Mouse (Mus musculus) urinary bladder, postnatal 14 days (tissue): ENCODE data around the gene Ctnna2.

Experiments used
- DNase-seq: peaks from one replicate; pipeline ENCODE4 v3.0.0; 2021; ENCODE audit warnings: low spot score

Ctnna2 gene

DNA sequence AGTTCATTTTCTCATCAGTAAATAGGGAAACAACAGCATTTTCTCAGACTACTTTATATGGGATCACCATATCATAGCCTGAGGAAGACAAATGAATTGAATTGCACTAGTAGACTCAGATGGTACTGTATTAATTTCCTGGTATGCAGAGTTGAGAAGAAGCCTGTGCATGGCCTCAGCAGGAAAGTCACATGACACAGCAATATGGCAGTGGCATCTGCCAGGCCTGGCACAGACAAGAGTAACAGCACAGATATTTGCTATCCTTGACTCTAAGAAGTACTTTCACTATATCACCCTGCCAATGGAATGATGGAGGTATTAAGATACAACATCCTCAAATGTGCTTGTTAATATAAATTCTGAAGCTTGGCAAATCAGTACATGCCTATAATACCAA, 553.8 kb downstream of the Ctnna2 start:
- no peak for DNase-seq

DNA sequence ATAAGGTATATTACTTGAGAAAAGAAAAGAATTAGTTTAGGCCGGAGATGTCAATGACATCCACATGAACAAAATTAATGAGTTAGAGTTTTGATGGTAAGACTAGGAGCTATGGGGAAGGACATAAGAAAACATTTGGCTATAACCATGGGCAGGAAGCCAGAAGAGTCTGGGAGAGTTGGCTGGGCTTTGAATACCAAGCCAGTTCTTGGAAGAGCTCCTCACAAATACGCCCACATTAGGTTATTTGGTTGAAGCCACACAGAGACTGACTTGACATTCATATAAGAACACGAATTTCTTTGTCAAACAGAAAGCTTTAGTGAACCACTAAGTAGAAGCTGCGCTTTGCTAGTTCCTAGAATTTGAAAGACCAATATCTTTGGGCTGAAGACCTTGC, 554.7 kb downstream of the Ctnna2 start:
- no peak for DNase-seq

DNA sequence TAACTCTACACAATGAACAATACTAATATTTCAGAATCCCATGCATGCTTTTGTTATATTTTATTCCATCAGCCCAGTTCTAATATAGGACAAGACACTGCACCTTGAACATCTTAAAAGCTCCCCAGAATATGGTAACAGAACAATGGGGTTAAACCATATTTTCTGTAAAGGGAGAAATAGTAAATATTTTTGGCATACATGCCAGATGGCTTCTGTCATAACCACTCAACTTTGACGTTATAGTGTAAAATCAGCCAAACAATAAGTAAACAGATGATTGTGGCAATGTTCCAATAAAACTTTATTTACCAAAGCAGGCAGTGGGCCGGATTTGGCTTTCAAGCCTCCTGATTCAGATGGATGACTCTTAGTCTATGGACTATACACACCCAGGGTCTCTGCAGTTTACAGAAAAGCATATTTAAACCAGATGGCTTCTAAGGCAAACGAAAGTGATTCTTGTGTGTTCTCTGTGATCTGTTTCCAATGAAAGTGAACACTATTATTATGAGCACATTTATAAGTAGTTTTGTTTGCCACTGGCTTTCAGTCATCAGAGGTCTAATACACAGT, 557.8 kb downstream of the Ctnna2 start:
- DNase-seq, result no peak

DNA sequence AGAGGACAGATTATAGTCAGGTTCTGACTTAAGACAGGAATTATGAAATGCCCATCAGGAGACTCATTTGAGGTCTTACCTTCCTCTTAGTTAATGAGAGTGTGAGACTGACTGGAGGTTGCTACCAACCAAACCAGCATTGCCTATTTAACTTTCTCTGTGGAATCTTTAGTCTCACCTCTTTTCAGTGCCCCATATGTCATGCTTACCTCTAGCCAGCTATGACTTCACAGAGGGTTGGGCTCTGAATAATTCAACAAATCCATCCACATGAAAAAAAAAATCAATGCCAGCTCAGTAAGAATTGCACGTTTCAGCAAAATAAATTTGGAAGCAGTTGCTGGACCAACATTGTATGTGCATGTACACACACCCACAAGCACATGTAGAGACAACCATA, 562.5 kb downstream of the Ctnna2 start:
- no peak for DNase-seq

GRCm38 (mm10) chr6:77413530-77413929, 566.0 kb downstream of the Ctnna2 start:
- DNase-seq, result no peak

DNA sequence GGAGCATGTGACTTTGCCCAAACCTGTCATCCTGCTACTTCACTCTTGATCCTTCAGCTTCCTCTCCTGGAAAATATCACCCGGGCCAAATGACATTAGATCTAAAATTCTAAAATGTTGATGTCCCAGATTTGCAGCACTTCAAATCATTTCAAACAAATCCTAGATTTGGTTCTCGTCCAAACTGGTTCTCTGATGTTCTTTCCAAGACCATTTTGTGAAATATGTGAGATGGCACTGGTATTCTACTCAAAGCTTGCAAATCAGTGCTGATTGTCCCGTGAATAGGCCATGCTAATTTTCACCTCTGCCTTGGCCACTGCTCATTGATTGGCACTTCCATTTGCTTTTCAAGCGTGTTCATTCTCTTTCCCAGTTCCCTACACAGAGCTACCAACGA, 571.0 kb downstream of the Ctnna2 start:
- no peak for DNase-seq

DNA sequence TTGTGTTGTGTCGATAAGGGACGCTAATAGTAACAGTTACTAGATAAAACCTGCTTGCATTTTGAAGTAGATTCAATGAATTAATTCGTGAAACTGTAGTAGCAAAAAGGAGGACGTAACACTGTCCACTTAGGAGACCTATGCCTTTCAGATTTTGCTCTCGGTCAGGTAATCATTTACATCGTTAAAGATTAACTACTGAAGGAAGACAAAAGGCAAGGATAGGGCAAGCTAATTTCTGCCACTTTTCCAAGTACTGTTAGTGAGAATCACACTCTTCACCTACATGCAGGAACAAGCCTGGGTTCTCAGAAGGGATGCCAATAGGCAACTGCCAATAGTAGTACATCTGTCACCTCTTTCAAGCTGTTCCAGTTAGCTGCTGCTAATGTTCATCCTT, 578.7 kb downstream of the Ctnna2 start:
- DNase-seq, result no peak

DNA sequence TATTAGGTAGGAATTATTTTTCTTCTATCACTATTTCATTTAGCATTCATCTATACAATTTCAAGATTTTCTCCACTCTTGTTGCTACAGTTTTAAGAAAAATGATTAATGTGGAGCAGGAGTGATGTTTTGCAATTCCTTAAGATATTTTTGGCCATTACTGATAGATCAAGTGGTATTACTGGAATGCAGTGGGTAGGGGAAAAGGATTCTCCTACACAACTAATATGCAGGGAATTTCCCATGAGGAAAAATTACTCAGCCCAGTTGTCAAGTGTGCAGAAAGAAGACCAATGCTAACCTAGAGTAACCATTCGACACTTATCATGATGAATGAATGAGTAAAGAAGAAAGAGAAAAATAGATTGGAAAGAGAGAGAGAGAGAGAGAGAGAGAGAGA, 587.8 kb downstream of the Ctnna2 start:
- DNase-seq, result no peak

DNA sequence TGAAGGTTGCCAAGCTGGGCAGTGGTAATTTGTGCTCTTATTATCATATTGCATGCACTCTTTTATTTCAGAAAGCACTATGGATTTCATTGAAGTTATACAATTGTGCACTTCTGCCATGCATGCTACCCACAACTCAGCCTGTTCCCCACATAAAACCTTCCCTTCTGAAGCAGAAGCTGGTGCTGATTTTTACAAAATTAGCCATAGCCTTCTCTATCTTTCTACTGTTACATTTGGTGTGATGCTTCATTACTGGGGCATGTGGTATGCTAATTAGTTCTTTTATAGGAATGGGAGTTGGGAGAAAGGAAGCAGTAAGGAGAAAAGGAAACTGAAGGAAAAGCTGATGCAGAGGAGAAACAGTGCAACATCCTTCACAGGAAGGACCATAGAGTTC, 598.2 kb downstream of the Ctnna2 start:
- no peak for DNase-seq

DNA sequence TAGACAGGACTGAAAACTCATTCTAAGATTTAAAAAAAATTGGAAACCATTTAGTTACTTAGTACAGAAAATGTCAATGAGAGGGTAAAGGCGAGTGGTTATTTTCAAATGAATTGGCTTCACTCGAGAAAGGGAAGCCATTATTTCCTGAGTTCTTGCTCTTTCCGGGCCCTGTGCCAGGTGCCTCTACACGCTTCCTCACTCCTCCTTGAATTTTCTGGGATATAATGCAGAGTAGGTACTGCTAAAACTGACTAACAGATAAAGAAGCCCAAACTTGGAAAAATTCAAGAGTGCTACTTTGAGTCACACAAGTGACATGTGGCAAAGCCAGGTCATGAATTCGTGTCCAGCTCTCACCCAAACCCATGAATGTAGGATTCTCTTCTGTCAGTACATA, 606.4 kb downstream of the Ctnna2 start:
- no peak for DNase-seq

DNA sequence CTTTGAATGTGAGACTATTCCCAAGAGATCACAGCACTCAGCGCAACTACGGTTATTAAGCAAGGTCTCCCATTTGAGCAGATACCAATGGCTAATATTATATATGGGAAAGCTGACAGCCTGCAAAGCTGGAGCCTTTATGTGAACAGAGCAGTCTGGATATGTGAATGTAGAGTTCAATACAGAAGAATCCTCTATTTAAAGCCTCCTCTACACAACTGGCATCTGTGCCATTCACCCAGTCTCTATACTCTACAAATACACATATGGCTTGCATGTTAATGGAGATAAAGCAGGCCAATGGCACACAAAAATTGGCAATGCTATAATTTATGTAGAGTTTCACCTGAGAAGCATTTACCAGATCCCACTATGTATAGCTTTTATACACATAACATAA, 608.4 kb downstream of the Ctnna2 start:
- no peak for DNase-seq

GRCm38 (mm10) chr6:77358471-77358837, 621.0 kb downstream of the Ctnna2 start:
- no peak for DNase-seq

- no peak for DNase-seq
These were observed 621.6 kb downstream of the Ctnna2 start for GRCm38 (mm10) chr6:77357748-77358470.

- no peak for DNase-seq
These were observed 624.7 kb downstream of the Ctnna2 start for GRCm38 (mm10) chr6:77354826-77355225.

DNA sequence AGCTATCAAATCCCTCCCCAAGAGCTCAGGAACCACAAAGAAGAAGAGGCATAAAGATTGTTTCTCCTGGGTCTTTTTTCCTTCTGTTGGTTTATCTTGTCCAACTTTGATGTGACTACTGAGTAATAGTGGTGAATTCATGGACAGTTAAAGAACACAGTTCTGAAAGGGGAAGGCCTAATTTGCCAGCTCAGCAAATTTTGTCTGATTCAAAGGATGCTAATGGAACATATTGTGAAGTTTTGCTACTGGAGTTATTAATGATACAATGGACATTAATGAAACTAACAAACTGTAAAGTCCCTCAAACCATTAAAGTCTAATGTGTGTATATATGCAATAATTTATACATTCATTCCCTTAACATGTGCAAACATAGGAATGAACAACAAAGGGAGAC, 635.7 kb downstream of the Ctnna2 start:
- DNase-seq, result no peak

DNA sequence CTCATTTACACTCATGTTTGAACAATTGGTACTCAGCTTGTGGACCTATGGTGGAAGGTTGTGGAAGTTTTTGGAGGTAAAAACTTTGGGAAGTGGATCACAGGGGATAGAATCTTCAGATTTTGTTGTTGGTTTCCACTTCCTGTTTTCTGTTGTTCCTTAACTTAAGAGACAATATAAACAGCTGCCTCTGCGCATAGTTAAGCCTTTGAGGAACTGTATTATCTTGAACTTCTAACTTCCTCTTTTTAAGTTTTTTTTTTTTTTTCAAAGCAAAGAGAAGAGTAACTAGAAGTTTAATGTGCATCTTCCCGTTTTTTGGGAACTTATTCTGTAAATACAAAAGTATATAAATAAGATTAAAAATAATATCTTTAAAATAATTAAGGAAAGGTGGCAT, 644.0 kb downstream of the Ctnna2 start:
- no peak for DNase-seq

DNA sequence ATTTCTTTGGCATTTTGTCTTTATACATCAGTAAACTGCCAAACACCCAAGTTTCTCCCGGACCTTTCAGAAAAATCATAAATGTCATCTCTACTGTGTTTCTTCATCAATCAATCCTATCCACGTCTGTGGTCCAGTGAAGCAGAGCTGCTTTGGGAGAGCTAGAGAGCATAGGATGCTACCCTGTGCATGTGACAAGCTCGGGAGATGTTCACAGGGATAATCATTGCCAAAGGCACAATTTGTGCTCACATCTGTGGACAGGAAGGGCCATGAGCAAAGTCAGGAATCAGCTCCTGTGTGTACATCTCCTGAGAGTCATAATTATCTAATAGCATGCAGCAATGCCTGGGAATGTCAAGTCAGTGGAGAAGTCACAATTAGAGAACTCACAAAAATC, 654.8 kb downstream of the Ctnna2 start:
- no peak for DNase-seq

DNA sequence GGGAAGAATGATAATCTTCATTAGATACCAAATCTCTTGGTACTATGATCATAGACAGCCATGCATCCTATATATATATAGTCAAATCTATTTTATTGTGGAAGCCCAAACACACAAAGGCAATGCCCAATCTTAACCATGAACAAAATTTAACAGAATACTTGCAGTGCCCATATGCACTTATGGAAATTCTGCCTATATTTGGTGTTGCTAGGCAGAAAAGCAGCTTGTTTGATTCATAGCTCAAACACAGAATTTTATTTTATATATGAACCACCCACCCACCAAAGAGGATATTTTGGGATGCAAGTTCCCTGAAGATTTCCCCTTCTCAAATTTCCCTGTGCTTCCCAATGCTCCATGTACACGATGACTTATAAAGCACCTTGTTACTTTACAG, 655.2 kb downstream of the Ctnna2 start:
- DNase-seq, result no peak

DNA sequence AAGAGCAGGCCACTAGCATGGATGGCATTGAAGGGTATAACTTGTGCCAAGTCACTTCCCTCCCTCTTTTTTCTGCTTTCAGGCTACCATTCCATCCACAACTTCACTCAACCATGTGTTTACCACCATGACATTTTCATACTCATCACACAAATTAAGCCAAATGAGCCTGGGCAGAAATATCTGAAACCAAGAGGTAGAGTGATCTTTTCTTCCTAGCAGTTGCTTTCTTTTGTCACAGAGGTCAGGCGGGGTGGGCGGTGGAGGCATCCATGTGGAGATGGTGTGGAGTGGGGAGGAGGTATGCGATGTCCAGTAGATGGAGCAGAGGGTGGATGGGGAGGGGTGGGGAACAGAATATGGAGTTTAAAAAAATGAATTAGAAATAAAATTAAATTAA, 672.7 kb downstream of the Ctnna2 start:
- DNase-seq, result no peak

GRCm38 (mm10) chr6:77301305-77301704, 678.2 kb downstream of the Ctnna2 start:
- DNase-seq, result no peak

DNA sequence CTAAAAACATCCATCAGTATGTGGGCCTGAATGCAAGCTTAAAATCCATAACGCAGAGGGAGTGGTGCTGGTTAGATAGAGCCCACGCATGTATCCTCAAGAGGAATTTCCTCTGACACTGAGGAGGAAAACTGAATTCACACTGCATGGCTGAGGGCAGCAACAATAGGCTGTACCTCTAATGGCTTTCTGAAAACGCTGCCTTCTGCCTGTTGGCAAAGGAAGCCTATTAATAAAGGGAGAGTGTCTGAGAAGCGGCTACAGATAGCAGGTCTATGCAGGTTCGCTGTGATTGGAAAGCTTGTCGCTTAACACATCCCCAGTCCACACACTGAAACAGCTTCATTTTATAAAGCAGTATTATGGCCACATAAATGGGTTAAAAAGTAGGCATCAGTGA, 688.1 kb downstream of the Ctnna2 start:
- no peak for DNase-seq

DNA sequence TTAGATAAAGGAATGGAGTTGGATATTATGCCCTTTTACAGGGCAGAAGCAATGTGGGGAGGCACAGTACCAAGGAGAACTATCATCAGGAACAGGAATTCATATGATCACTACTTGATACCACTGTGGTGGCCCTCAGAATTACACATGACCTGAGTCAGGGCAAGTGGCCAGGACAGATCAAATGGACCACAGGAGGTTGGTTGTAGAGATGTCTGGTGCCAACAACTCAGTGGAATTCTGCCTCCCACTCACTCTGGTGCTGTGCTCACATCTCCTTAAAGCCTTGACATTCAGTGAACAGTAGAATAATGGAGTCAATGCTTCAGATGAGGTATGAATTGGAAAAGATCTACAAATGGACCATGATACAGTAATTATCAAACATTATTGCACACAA, 691.1 kb downstream of the Ctnna2 start:
- no peak for DNase-seq

GRCm38 (mm10) chr6:77286317-77286716, 693.2 kb downstream of the Ctnna2 start:
- no peak for DNase-seq

DNA sequence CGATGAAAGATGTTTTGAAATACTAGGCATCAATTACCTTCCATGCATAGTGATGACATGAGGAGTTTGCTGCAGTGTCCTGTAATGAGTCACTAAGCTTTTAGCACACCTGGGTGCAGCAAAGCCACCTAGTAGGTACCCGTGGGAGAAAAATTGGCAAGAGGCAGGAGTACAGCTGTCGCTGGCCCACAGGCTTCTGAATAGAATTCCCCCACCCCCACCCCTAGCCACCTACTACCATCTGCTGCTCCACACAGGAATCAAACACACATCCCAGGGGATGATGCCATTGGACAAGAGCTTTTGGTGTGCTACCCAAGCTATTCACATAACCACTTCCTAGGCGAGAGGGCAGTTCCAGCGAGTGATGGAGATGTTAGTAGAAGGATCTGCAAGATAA, 700.7 kb downstream of the Ctnna2 start:
- no peak for DNase-seq
